Mouse (Mus musculus) skeletal muscle tissue, adult 2 months (tissue): Measurements from ENCODE around the gene Eaf2.

Experiments
- DNase-seq: peaks from one replicate; pipeline ENCODE4 v3.0.0-alpha.2; 2012; ENCODE audit warnings: low read depth, low spot score

The Eaf2 gene

GRCm38 (mm10) chr16:36770191-36770771 is 104.5 kb downstream of the Eaf2 start:
- no peak for DNase-seq

GRCm38 (mm10) chr16:36751979-36752378 is 122.8 kb downstream of the Eaf2 start:
- no peak for DNase-seq

GRCm38 (mm10) chr16:36747767-36748166 is 127.0 kb downstream of the Eaf2 start:
- peak; percentile 10 for DNase-seq

DNA sequence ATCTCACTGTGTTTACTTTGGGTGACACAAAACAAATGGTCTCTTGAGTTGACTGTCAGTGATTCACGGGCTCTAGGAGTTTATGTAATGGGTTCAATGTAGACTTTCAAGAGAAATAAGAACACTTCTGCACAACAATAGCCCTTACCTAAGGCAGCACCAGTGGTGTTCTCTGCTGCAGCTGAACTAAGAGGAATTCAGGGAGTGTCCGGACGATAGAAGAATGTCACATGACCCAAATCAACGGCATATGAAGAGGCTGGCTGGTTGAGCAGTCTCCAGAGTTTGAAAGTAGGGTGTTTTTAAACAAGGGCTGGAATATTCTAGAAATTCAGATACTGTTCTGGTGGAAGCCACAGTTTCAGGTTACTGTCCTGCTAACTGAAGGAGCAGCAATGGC is 127.7 kb downstream of the Eaf2 start:
- DNase-seq: no peak

- no peak for DNase-seq
Observed at GRCm38 (mm10) chr16:36743580-36743979, 131.2 kb downstream of the Eaf2 start.
